In genomic region chr12:69167656-69168460, GRCm38 (mm10) we compare ENCODE assay signal across 8 mouse cellular contexts. TPM values are rescaled to one million over a fixed set of nuclear protein-coding genes. Genes with fewer than 3 reads are reported as not detected.
DNase-seq lines count a peak whose midpoint lies in the region; ATAC-seq and TF ChIP-seq lines count a peak whose summit lies in the region.

No protein-coding gene starts in this region.

- ATAC-seq in embryonic facial prominence, embryonic 14.5 days (ENCODE audit: low read depth): peak; percentile 53
- ATAC-seq in neural tube, embryonic 15.5 days (ENCODE audit: low FRiP score): peak; percentile 78
- ATAC-seq in inflammation-experienced regulatory T-cells, adult 6 months: no peak

- H3K36me3 ChIP-seq in embryonic facial prominence, embryonic 14.5 days (ENCODE audit: control insufficient read depth, insufficient read depth, low read length): no peaks in the 10 kb centered on the region
- H3K36me3 ChIP-seq in limb, embryonic 10.5 days: peaks cover 11% of the 10 kb centered on the region
- no peaks in the 10 kb centered on the region for H3K36me3 ChIP-seq in neural tube, embryonic 15.5 days

- peaks cover 2% of the 10 kb centered on the region; the same call in 1 of the 2 replicates for H3K4me1 ChIP-seq in lung, adult 2 months (ENCODE audit: control insufficient read depth, insufficient read depth, low read length)
- H3K4me1 ChIP-seq in embryonic facial prominence, embryonic 14.5 days (ENCODE audit: control insufficient read depth, insufficient read depth, low read length): peaks cover 9% of the 10 kb centered on the region
- peaks cover 9% of the 10 kb centered on the region for H3K4me1 ChIP-seq in limb, embryonic 10.5 days
- H3K4me1 ChIP-seq in neural tube, embryonic 15.5 days: peaks cover 11% of the 10 kb centered on the region

- peak overlapping the region; percentile 73 for H3K4me3 ChIP-seq in lung, adult 2 months (replicated peaks; ENCODE audit: extremely low read depth, low read depth, low read length)
- peak overlapping the region; percentile 75 for H3K4me3 ChIP-seq in embryonic facial prominence, embryonic 14.5 days (ENCODE audit: low read depth, low read length)
- H3K4me3 ChIP-seq in limb, embryonic 10.5 days: peak overlapping the region; percentile 94
- peak overlapping the region; percentile 76 for H3K4me3 ChIP-seq in neural tube, embryonic 15.5 days (replicated peaks)

- H3K27me3 ChIP-seq in embryonic facial prominence, embryonic 14.5 days (replicated peaks; ENCODE audit: control insufficient read depth, insufficient read depth, low read length): no peaks in the 10 kb centered on the region
- H3K27me3 ChIP-seq in limb, embryonic 10.5 days (ENCODE audit: low read depth, poor library complexity, severe bottlenecking): no peaks in the 10 kb centered on the region
- H3K27me3 ChIP-seq in neural tube, embryonic 15.5 days (replicated peaks): no peaks in the 10 kb centered on the region

- WGBS in lung, adult 2 months: 5% methylated on average over 18 of the region's 18 CpGs
- 8% methylated on average over 18 of the region's 18 CpGs for WGBS in embryonic facial prominence, embryonic 14.5 days
- 9% methylated on average over 18 of the region's 18 CpGs for WGBS in limb, embryonic 10.5 days
- WGBS in neural tube, embryonic 15.5 days: 8% methylated on average over 18 of the region's 18 CpGs

- no peak for DNase-seq in lung, adult 2 months
- DNase-seq in lung, postnatal 25 days (ENCODE audit: low spot score): no peak
- DNase-seq in embryonic facial prominence, embryonic 14.5 days (ENCODE audit: low spot score): no peak
- DNase-seq in limb, embryonic 10.5 days (ENCODE audit: low spot score): no peak
- DNase-seq in urinary bladder, postnatal 10 days (ENCODE audit: low spot score): no peak
- no peak for DNase-seq in left cerebral cortex, postnatal 4 days

- TF ChIP-seq POLR2A in lung, adult 2 months (IDR thresholded peaks at IDR 0.05; ENCODE audit: borderline replicate concordance, extremely low read depth, low read depth, low read length): no peak

- intact Hi-C loops in left cerebral cortex, postnatal 4 days (cut with DNase I): no loop called here

- H3K9ac ChIP-seq in embryonic facial prominence, embryonic 14.5 days (ENCODE audit: low read depth, low read length): peak overlapping the region; percentile 76
- H3K9ac ChIP-seq in neural tube, embryonic 15.5 days (replicated peaks): peak overlapping the region; percentile 75

- TF ChIP-seq CTCF in lung, adult 2 months (IDR thresholded peaks at IDR 0.05; ENCODE audit: insufficient read depth, low read length): no peak

- peak overlapping the region; percentile 75; the same call in 1 of the 2 replicates for H3K27ac ChIP-seq in embryonic facial prominence, embryonic 14.5 days (replicated peaks; ENCODE audit: low read depth, low read length)
- H3K27ac ChIP-seq in limb, embryonic 10.5 days: peak overlapping the region; percentile 98
- peak overlapping the region; percentile 81 for H3K27ac ChIP-seq in neural tube, embryonic 15.5 days (replicated peaks)

- H3K9me3 ChIP-seq in embryonic facial prominence, embryonic 14.5 days (ENCODE audit: control insufficient read depth, low read length): no peaks in the 10 kb centered on the region
- no peaks in the 10 kb centered on the region for H3K9me3 ChIP-seq in limb, embryonic 10.5 days (replicated peaks)
- no peaks in the 10 kb centered on the region for H3K9me3 ChIP-seq in neural tube, embryonic 15.5 days (replicated peaks)

- H3K4me2 ChIP-seq in embryonic facial prominence, embryonic 14.5 days (ENCODE audit: low read depth, low read length): peak overlapping the region; percentile 86
- H3K4me2 ChIP-seq in neural tube, embryonic 15.5 days: peak overlapping the region; percentile 94

RNA-seq across cellular contexts. Expression of gene Lrr1, which starts 0.8 kb away (rescaled TPM):
- 0.34 TPM in 1 of 2 replicates, not detected in the other for polyA plus RNA-seq in lung, adult 2 months (2012; rRNA removed)
- polyA plus RNA-seq in embryonic facial prominence, embryonic 14.5 days (2014; fragmentation: Nextera tagmentation; extraction: Ambion mirVana): 16.9 and 18.4 TPM in 2 replicates
- 30.6 and 31.1 TPM in 2 replicates for polyA plus RNA-seq in limb, embryonic 10.5 days (2016; fragmentation: Nextera tagmentation; extraction: Ambion mirVana)
- polyA plus RNA-seq in neural tube, embryonic 15.5 days (2015; fragmentation: Nextera tagmentation; extraction: Ambion mirVana): 4.1 and 7.0 TPM in 2 replicates
- 1 to 10 TPM in 2 of 3 experiments, not detected in 1; 1.5 to 8.2 TPM for polyA plus RNA-seq in inflammation-experienced regulatory T-cells, adult 6 months (2017; shearing (Covaris generic))
- total RNA-seq in left cerebral cortex, postnatal 4 days (2021): 1 to 10 TPM; 1.5 to 2.9 TPM

RNA-seq across cellular contexts. Expression of gene Rps29, which starts 8.9 kb away (rescaled TPM):
- 892 and 1,117 TPM in 2 replicates for polyA plus RNA-seq in lung, adult 2 months (2012; rRNA removed)
- polyA plus RNA-seq in embryonic facial prominence, embryonic 14.5 days (2014; fragmentation: Nextera tagmentation; extraction: Ambion mirVana): 1,758 and 2,055 TPM in 2 replicates
- 1,295 and 1,533 TPM in 2 replicates for polyA plus RNA-seq in limb, embryonic 10.5 days (2016; fragmentation: Nextera tagmentation; extraction: Ambion mirVana)
- 1,119 and 1,180 TPM in 2 replicates for polyA plus RNA-seq in neural tube, embryonic 15.5 days (2015; fragmentation: Nextera tagmentation; extraction: Ambion mirVana)
- polyA plus RNA-seq in inflammation-experienced regulatory T-cells, adult 6 months (2017; shearing (Covaris generic)): 1,000 to 10,000 TPM; 2,056 to 4,231 (median 2,807) TPM
- 1,000 to 10,000 TPM; 1,367 to 1,400 TPM for total RNA-seq in left cerebral cortex, postnatal 4 days (2021)

RNA-seq across cellular contexts. Expression of gene Rpl36al, which starts 16.0 kb away (rescaled TPM):
- 93.5 and 107 TPM in 2 replicates for polyA plus RNA-seq in lung, adult 2 months (2012; rRNA removed)
- 562 and 692 TPM in 2 replicates for polyA plus RNA-seq in embryonic facial prominence, embryonic 14.5 days (2014; fragmentation: Nextera tagmentation; extraction: Ambion mirVana)
- 536 and 653 TPM in 2 replicates for polyA plus RNA-seq in limb, embryonic 10.5 days (2016; fragmentation: Nextera tagmentation; extraction: Ambion mirVana)
- polyA plus RNA-seq in neural tube, embryonic 15.5 days (2015; fragmentation: Nextera tagmentation; extraction: Ambion mirVana): 405 and 435 TPM in 2 replicates
- 100 to 1,000 TPM; 533 to 565 (median 537) TPM for polyA plus RNA-seq in inflammation-experienced regulatory T-cells, adult 6 months (2017; shearing (Covaris generic))
- total RNA-seq in left cerebral cortex, postnatal 4 days (2021): 100 to 1,000 TPM; 230 to 246 TPM

RNA-seq across cellular contexts. Expression of gene Mgat2, which starts 16.1 kb away (rescaled TPM):
- polyA plus RNA-seq in lung, adult 2 months (2012; rRNA removed): 16.4 and 19.4 TPM in 2 replicates
- 65.5 and 66.1 TPM in 2 replicates for polyA plus RNA-seq in embryonic facial prominence, embryonic 14.5 days (2014; fragmentation: Nextera tagmentation; extraction: Ambion mirVana)
- polyA plus RNA-seq in limb, embryonic 10.5 days (2016; fragmentation: Nextera tagmentation; extraction: Ambion mirVana): 35.4 and 37.9 TPM in 2 replicates
- 40.7 and 42.8 TPM in 2 replicates for polyA plus RNA-seq in neural tube, embryonic 15.5 days (2015; fragmentation: Nextera tagmentation; extraction: Ambion mirVana)
- 10 to 100 TPM; 17.8 to 27.9 (median 21.1) TPM for polyA plus RNA-seq in inflammation-experienced regulatory T-cells, adult 6 months (2017; shearing (Covaris generic))
- total RNA-seq in left cerebral cortex, postnatal 4 days (2021): 10 to 100 TPM; 36.0 to 40.1 TPM

RNA-seq across cellular contexts. Expression of gene Gm49383, which starts 29.0 kb away (rescaled TPM):
- polyA plus RNA-seq in lung, adult 2 months (2012; rRNA removed): 0.21 TPM in 1 of 2 replicates, not detected in the other
- polyA plus RNA-seq in embryonic facial prominence, embryonic 14.5 days (2014; fragmentation: Nextera tagmentation; extraction: Ambion mirVana): 18.2 and 23.2 TPM in 2 replicates
- polyA plus RNA-seq in limb, embryonic 10.5 days (2016; fragmentation: Nextera tagmentation; extraction: Ambion mirVana): 54.8 and 61.0 TPM in 2 replicates
- polyA plus RNA-seq in neural tube, embryonic 15.5 days (2015; fragmentation: Nextera tagmentation; extraction: Ambion mirVana): 9.4 and 18.8 TPM in 2 replicates
- polyA plus RNA-seq in inflammation-experienced regulatory T-cells, adult 6 months (2017; shearing (Covaris generic)): 10 to 100 TPM in 1 of 3 experiments, 1 to 10 TPM in 2; 6.9 to 16.1 (median 8.8) TPM
- total RNA-seq in left cerebral cortex, postnatal 4 days (2021): 1 to 10 TPM; 6.1 to 7.4 TPM
